Mouse (Mus musculus) stomach, embryonic 15.5 days (tissue): ENCODE data around the gene Spag17. TPM values are rescaled to one million over a fixed set of nuclear protein-coding genes. Genes with fewer than 3 reads are reported as not detected.

Experiments used
- ATAC-seq: fragments of 200-750 bp; cut with Nextera tagmentation; 2 replicates; pipeline ENCODE4 v1.8.0; 2017; ENCODE audit warnings: low read depth, moderate number of reproducible peaks, moderate TSS enrichment; ENCODE audit not compliant: insufficient read depth, low FRiP score
- H3K27ac ChIP-seq: fragments of 300-500 bp; sonication (generic); 2 replicates; pipeline ENCODE4 v1.5.1; 2015; ENCODE audit warnings: mild to moderate bottlenecking, inconsistent platforms
- H3K27me3 ChIP-seq: fragments of 300-500 bp; sonication (generic); replicated peaks from 2 replicates; pipeline ENCODE4 v1.6.1; 2015; ENCODE audit warnings: inconsistent platforms
- H3K36me3 ChIP-seq: fragments of 300-500 bp; sonication (generic); 2 replicates; pipeline ENCODE4 v1.6.1; 2015; ENCODE audit warnings: inconsistent platforms
- H3K4me1 ChIP-seq: fragments of 300-500 bp; sonication (generic); 2 replicates; pipeline ENCODE4 v1.6.1; 2015; ENCODE audit warnings: inconsistent platforms
- H3K4me2 ChIP-seq: fragments of 300-500 bp; sonication (generic); 2 replicates; pipeline ENCODE4 v1.6.1; 2015; ENCODE audit warnings: mild to moderate bottlenecking, inconsistent platforms
- H3K4me3 ChIP-seq: fragments of 300-500 bp; sonication (generic); replicated peaks from 2 replicates; pipeline ENCODE4 v1.5.1; 2015; ENCODE audit warnings: inconsistent platforms
- H3K9ac ChIP-seq: fragments of 300-500 bp; sonication (generic); 2 replicates; pipeline ENCODE4 v1.6.1; 2015; ENCODE audit warnings: inconsistent platforms
- H3K9me3 ChIP-seq: fragments of 300-500 bp; sonication (generic); 2 replicates; pipeline ENCODE4 v1.6.1; 2016; ENCODE audit warnings: inconsistent platforms
- WGBS: fragments of 180-500 bp; shearing (Covaris S2); methylation state at CpG from one replicate; pipeline ENCODE4 v1.1.7; 2015; 5-methylcytosine and 5-hydroxymethylcytosine counted together
- polyA plus RNA-seq: library from polyadenylated mRNA; unstranded; fragments of >200 nt; fragmentation: Nextera tagmentation; extraction: Ambion mirVana; gene quantifications from 2 replicates; pipeline ENCODE4 v1.2.1, GENCODE M21; 2015

Gene Spag17
- polyA plus RNA-seq, 1 experiment from 2014 or later = 0.35 TPM

DNA sequence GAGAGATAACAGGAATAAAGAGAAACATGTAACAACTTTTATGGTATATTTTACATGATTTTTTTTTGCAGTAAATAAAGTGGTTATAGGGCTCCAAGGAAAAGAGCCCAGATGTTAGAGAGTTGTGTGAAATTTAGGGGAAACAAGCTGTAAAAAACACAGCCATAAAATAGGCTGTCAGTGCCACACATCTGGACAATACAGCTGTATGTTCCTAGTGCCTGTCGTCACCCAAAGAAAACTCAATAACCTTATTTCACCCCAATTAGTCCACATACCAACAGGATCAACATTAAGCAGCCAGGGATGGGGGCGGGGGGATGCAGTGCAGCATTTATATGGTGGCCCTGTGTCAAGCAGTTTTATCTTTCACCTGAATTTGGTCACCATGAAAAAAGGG lies 81.1 kb downstream of the Spag17 start:
- ATAC-seq = no peak

GRCm38 (mm10) chr3:99970766-99971165 lies 85.6 kb downstream of the Spag17 start:
- Histone ChIP-seq H3K4me3 (no peak overlapping the region), H3K9ac (no peak overlapping the region), H3K36me3 (no peaks in the 10 kb centered on the region), H3K4me2 (no peak overlapping the region), H3K27me3 (no peaks in the 10 kb centered on the region), H3K4me1 (no peaks in the 10 kb centered on the region), H3K27ac (no peak overlapping the region), H3K9me3 (no peaks in the 10 kb centered on the region)
- WGBS = 31% methylated on average over 5 of the region's 5 CpGs
- ATAC-seq = no peak

More for the DNA sequence above, 81.1 kb downstream of the Spag17 start:
- no peak overlapping the region for H3K27ac ChIP-seq
- no peaks in the 10 kb centered on the region for H3K27me3 ChIP-seq
- H3K4me3 ChIP-seq = no peak overlapping the region
- no peak overlapping the region for H3K9ac ChIP-seq
- no peaks in the 10 kb centered on the region for H3K4me1 ChIP-seq
- 65% methylated on average over 2 of the region's 2 CpGs for WGBS
- no peaks in the 10 kb centered on the region for H3K36me3 ChIP-seq
- no peak overlapping the region for H3K4me2 ChIP-seq
- H3K9me3 ChIP-seq = no peaks in the 10 kb centered on the region

GRCm38 (mm10) chr3:99981046-99981445 lies 95.8 kb downstream of the Spag17 start:
- H3K4me2 ChIP-seq = no peak overlapping the region
- WGBS = 56% methylated on average over 7 of the region's 7 CpGs

GRCm38 (mm10) chr3:100004676-100005075 lies 119.5 kb downstream of the Spag17 start:
- 71% methylated on average over 1 of the region's 1 CpGs for WGBS
- Histone ChIP-seq H3K27ac (no peak overlapping the region), H3K4me3 (no peak overlapping the region), H3K27me3 (no peaks in the 10 kb centered on the region), H3K36me3 (no peaks in the 10 kb centered on the region), H3K4me2 (no peak overlapping the region), H3K9me3 (no peaks in the 10 kb centered on the region), H3K9ac (no peak overlapping the region), H3K4me1 (no peaks in the 10 kb centered on the region)
- no peak for ATAC-seq

More at GRCm38 (mm10) chr3:99981046-99981445, 95.8 kb downstream of the Spag17 start:
- ATAC-seq = no peak
- H3K9me3 ChIP-seq = no peaks in the 10 kb centered on the region
- no peaks in the 10 kb centered on the region for H3K36me3 ChIP-seq
- H3K4me3 ChIP-seq = no peak overlapping the region
- no peaks in the 10 kb centered on the region for H3K27me3 ChIP-seq
- no peaks in the 10 kb centered on the region for H3K4me1 ChIP-seq
- no peak overlapping the region for H3K9ac ChIP-seq
- no peak overlapping the region for H3K27ac ChIP-seq

DNA sequence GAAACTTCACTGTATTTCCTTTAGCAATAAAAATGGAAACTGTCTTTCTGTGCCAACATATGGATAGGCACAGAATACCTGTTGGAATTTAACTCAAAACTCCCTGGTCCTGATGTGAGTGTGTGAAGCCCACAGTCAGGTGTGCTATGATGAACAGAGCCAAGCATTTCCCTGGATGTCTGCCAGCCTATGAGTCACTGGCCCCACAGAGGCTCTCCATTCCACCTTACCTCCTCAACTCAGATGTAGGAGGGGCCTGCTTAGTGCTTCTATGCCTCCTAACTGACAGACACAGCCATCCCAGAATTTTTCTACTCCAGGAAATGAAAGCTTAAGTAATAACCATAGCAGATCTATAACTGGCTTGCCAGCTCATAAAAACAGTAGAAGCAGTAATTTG lies 124.6 kb downstream of the Spag17 start:
- no peaks in the 10 kb centered on the region for H3K9me3 ChIP-seq
- no peak overlapping the region for H3K4me3 ChIP-seq
- H3K9ac ChIP-seq = no peak overlapping the region
- H3K4me2 ChIP-seq = no peak overlapping the region
- H3K27me3 ChIP-seq = no peaks in the 10 kb centered on the region
- no peak for ATAC-seq
- no peaks in the 10 kb centered on the region for H3K36me3 ChIP-seq
- H3K4me1 ChIP-seq = no peaks in the 10 kb centered on the region
- H3K27ac ChIP-seq = no peak overlapping the region

- H3K27me3 ChIP-seq = no peaks in the 10 kb centered on the region
- no peak overlapping the region for H3K4me3 ChIP-seq
- no peaks in the 10 kb centered on the region for H3K4me1 ChIP-seq
- no peak overlapping the region for H3K9ac ChIP-seq
- H3K4me2 ChIP-seq = no peak overlapping the region
- no peaks in the 10 kb centered on the region for H3K36me3 ChIP-seq
- H3K27ac ChIP-seq = no peak overlapping the region
- no peaks in the 10 kb centered on the region for H3K9me3 ChIP-seq
- ATAC-seq = no peak
- 79% methylated on average over 1 of the region's 1 CpGs for WGBS
Observed at GRCm38 (mm10) chr3:100014110-100014509, 128.9 kb downstream of the Spag17 start.

DNA sequence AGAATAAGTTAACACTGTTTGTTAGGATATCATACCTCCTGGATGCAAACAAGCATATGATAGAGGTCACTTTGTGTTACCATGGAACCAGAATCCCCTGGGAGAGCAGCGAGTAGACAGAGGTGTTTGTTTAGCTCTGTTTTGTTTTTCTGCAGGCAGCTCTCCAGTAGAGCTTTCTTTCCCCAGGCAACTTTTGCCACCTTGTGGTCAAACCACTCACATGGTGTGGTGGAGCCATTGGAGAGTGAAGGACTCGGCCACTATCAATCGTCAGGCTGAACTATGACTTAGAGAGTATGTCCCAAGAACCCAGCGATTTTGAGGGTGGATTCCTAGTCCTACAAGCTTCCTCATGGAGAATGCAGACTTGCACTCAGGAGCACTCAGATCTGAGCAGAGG lies 146.1 kb downstream of the Spag17 start:
- Histone ChIP-seq H3K9ac (no peak overlapping the region), H3K9me3 (no peaks in the 10 kb centered on the region), H3K36me3 (no peaks in the 10 kb centered on the region), H3K27me3 (no peaks in the 10 kb centered on the region), H3K27ac (no peak overlapping the region), H3K4me3 (no peak overlapping the region), H3K4me1 (no peaks in the 10 kb centered on the region), H3K4me2 (no peak overlapping the region)
- 50% methylated on average over 4 of the region's 4 CpGs for WGBS
- ATAC-seq = no peak

GRCm38 (mm10) chr3:100032969-100033368 lies 147.8 kb downstream of the Spag17 start:
- Histone ChIP-seq H3K36me3 (no peaks in the 10 kb centered on the region), H3K4me1 (no peaks in the 10 kb centered on the region), H3K9ac (no peak overlapping the region), H3K27ac (no peak overlapping the region), H3K9me3 (no peaks in the 10 kb centered on the region), H3K27me3 (no peaks in the 10 kb centered on the region), H3K4me2 (no peak overlapping the region), H3K4me3 (no peak overlapping the region)
- no peak for ATAC-seq
- 52% methylated on average over 1 of the region's 1 CpGs for WGBS

GRCm38 (mm10) chr3:100034366-100034956 lies 149.3 kb downstream of the Spag17 start:
- H3K4me3 ChIP-seq = no peak overlapping the region
- WGBS = 75% methylated on average over 4 of the region's 4 CpGs
- no peaks in the 10 kb centered on the region for H3K4me1 ChIP-seq
- H3K27ac ChIP-seq = no peak overlapping the region
- no peak for ATAC-seq
- H3K9me3 ChIP-seq = no peaks in the 10 kb centered on the region
- no peaks in the 10 kb centered on the region for H3K27me3 ChIP-seq
- no peak overlapping the region for H3K4me2 ChIP-seq
- no peak overlapping the region for H3K9ac ChIP-seq
- no peaks in the 10 kb centered on the region for H3K36me3 ChIP-seq

DNA sequence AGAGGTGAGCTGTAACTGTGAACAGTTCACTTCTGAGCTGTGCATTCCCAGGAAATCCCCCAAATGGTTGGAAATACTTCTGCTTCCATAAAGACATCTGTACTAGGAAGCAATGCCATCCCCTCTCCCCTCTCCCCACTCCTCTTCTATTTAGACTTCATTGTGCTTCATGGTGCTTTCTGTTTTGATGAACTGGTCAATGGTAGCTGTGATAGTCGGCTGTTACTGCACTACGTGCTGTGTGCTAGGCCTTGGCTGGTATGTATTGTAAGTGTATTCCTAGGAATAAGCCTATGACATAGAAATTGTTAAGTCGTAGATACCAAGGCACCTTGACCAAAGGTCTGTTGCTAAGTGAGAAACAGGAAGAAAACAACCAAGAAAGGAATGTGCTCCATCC lies 149.9 kb downstream of the Spag17 start:
- H3K4me3 ChIP-seq = no peak overlapping the region
- WGBS = 72% methylated on average over 3 of the region's 3 CpGs
- no peaks in the 10 kb centered on the region for H3K36me3 ChIP-seq
- H3K4me1 ChIP-seq = no peaks in the 10 kb centered on the region
- no peaks in the 10 kb centered on the region for H3K27me3 ChIP-seq
- no peaks in the 10 kb centered on the region for H3K9me3 ChIP-seq
- H3K27ac ChIP-seq = no peak overlapping the region
- no peak for ATAC-seq
- no peak overlapping the region for H3K4me2 ChIP-seq
- H3K9ac ChIP-seq = no peak overlapping the region

DNA sequence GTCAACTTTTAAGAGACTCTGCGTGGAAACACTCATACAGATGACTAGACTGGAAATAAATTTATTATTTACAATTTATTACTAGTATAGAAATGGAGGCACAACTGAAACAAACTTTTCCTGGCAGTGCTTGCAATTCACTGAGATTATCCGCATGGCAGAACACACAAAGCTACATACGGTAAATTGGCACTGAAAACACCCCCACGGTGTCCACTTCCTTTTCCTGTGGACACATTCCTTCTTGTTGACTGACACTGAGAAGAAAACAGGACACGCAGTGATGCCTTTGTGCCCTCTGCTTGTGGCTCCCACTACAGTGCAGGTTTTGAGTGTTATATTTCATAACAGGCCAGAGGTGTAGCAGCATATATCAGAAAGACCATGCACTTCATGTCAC lies 151.6 kb downstream of the Spag17 start:
- Histone ChIP-seq H3K27ac (no peak overlapping the region), H3K4me2 (no peak overlapping the region), H3K4me1 (no peaks in the 10 kb centered on the region), H3K4me3 (no peak overlapping the region), H3K9ac (no peak overlapping the region), H3K36me3 (no peaks in the 10 kb centered on the region), H3K9me3 (no peaks in the 10 kb centered on the region), H3K27me3 (no peaks in the 10 kb centered on the region)
- no peak for ATAC-seq
- 76% methylated on average over 5 of the region's 5 CpGs for WGBS

GRCm38 (mm10) chr3:100074406-100074805 lies 189.2 kb downstream of the Spag17 start:
- Histone ChIP-seq H3K4me3 (no peak overlapping the region), H3K27me3 (no peaks in the 10 kb centered on the region), H3K9ac (no peak overlapping the region), H3K27ac (no peak overlapping the region), H3K4me1 (no peaks in the 10 kb centered on the region), H3K4me2 (no peak overlapping the region), H3K9me3 (no peaks in the 10 kb centered on the region), H3K36me3 (no peaks in the 10 kb centered on the region)
- ATAC-seq = no peak
- 88% methylated on average over 1 of the region's 1 CpGs for WGBS
